Mouse (Mus musculus): ENCODE data around the gene Ndufb8. TPM values are rescaled to one million over a fixed set of nuclear protein-coding genes. Genes with fewer than 3 reads are reported as not detected.

Gene Ndufb8
- polyA plus RNA-seq, 1 experiment from 2014 or later: 667 TPM

DNA sequence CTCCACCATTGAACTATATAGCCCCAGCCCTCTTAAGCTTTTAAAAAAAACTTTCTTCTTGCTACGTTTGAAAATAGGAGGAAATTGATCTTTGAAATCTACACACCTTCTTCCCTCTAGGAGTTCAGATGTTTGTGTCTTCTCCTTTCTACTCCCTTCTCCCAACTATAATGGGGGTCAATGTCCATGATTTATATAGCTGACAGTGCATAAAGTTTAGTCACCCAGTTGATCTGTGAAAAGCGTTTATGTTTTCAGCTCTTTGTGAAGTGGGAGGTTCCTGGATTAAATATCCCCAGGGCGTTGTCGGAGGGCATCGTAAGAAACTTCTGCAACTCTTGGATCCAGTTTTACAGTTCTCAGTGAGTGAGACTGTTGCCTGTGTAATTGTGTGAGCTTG lies 55.0 kb downstream of the Ndufb8 start:
- Histone ChIP-seq H3K27me3 (replicated peaks; ENCODE audit: control insufficient read depth, insufficient read depth, low read length) (0 out of 2 replicates have a peak, but pooled peaks cover 5% of the 10 kb centered on the region), H3K9me3 (ENCODE audit: control insufficient read depth, low read length) (no peaks in the 10 kb centered on the region), H3K4me1 (ENCODE audit: control insufficient read depth, insufficient read depth, low read length) (peaks cover 3% of the 10 kb centered on the region; the same call in 1 of the 2 replicates), H3K4me3 (ENCODE audit: low read length) (no peak overlapping the region), H3K36me3 (ENCODE audit: control insufficient read depth, insufficient read depth, low read length) (no peaks in the 10 kb centered on the region), H3K9ac (ENCODE audit: low read depth, low read length) (no peak overlapping the region), H3K4me2 (ENCODE audit: low read depth, low read length) (no peak overlapping the region), H3K27ac (ENCODE audit: low read length) (no peak overlapping the region)
- no peak for ATAC-seq
- 37% methylated on average over 5 of the region's 5 CpGs for WGBS

DNA sequence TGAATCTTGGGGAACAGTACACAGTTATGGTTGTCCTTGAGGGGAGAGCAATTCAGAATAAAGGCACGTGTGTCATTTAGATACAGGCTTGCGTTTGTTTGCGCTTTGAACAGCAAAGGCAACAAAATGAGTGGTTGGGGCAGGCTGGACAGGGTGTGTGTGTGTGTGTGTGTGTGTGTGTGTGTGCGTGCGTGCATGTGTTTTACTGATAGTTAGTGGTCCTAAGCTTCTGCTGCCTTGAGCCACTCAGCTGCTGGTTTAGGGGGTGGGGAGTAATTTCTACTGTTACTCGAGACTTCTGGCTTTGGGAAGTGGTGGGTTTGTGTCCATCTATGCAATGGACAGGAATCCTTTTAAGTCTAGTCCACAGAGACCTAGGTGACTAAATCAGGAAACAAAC lies 56.3 kb downstream of the Ndufb8 start:
- Histone ChIP-seq H3K4me2 (ENCODE audit: low read depth, low read length) (no peak overlapping the region), H3K36me3 (ENCODE audit: control insufficient read depth, insufficient read depth, low read length) (no peaks in the 10 kb centered on the region), H3K4me3 (ENCODE audit: low read length) (no peak overlapping the region), H3K27ac (ENCODE audit: low read length) (no peak overlapping the region), H3K9ac (ENCODE audit: low read depth, low read length) (no peak overlapping the region), H3K4me1 (ENCODE audit: control insufficient read depth, insufficient read depth, low read length) (peaks cover 3% of the 10 kb centered on the region; the same call in 1 of the 2 replicates), H3K27me3 (replicated peaks; ENCODE audit: control insufficient read depth, insufficient read depth, low read length) (peaks cover 10% of the 10 kb centered on the region; the same call in 1 of the 2 replicates), H3K9me3 (ENCODE audit: control insufficient read depth, low read length) (no peaks in the 10 kb centered on the region)
- 43% methylated on average over 6 of the region's 6 CpGs for WGBS
- ATAC-seq: no peak

Other genes starting within 250 kb of the Ndufb8 start
- 0.09 and 0.22 TPM in 2 replicates for gene Scd4, start 222.3 kb downstream of the Ndufb8 start, polyA plus RNA-seq (2015; fragmentation: Nextera tagmentation; extraction: Ambion mirVana)
- 5.5 and 5.7 TPM in 2 replicates for gene Scd1, start 147.6 kb downstream of the Ndufb8 start, polyA plus RNA-seq (2015; fragmentation: Nextera tagmentation; extraction: Ambion mirVana)
- gene Wnt8b, start 62.0 kb downstream of the Ndufb8 start, polyA plus RNA-seq (2015; fragmentation: Nextera tagmentation; extraction: Ambion mirVana): not detected in 2 replicates
- 0.24 and 0.75 TPM in 2 replicates for gene Sec31b, start 9.6 kb downstream of the Ndufb8 start, polyA plus RNA-seq (2015; fragmentation: Nextera tagmentation; extraction: Ambion mirVana)
- not detected in 2 replicates for gene Gm20538, start 2.6 kb downstream of the Ndufb8 start, polyA plus RNA-seq (2015; fragmentation: Nextera tagmentation; extraction: Ambion mirVana)
- gene Hif1an, start 7.4 kb upstream of the Ndufb8 start, polyA plus RNA-seq (2015; fragmentation: Nextera tagmentation; extraction: Ambion mirVana): 25.7 and 31.3 TPM in 2 replicates
- not detected in 2 replicates for gene Pax2, start 200.6 kb upstream of the Ndufb8 start, polyA plus RNA-seq (2015; fragmentation: Nextera tagmentation; extraction: Ambion mirVana)

Measured in intestine, embryonic 16.5 days (tissue).